Mouse (Mus musculus) ovary, adult 18-20 months (tissue): ENCODE measurements around the gene Ehf.

Experiments
- DNase-seq: peaks from one replicate; pipeline ENCODE4 v3.0.0; 2022; ENCODE audit warnings: low spot score, mixed read lengths

Ehf gene

DNA sequence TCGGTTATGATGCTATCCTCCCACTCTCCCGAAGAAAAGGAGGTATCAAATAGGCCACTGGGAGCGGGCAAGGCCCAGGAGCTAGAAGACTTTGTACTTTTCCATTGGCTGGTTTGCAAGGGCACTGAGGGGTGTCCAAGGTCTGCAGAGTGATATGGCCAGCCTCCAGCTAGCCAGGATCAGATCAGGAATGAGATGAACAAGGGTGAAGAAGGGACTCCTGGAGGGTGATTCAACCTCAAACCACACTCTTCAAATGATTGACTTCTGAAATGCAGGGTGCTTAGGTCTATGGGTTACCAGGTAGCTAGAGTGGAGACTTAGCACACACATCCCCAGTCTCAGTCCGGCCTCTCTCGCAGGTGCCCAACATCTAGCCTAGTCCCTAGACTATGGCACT is 9.3 kb downstream of the Ehf start:
- peak; percentile 80 for DNase-seq

DNA sequence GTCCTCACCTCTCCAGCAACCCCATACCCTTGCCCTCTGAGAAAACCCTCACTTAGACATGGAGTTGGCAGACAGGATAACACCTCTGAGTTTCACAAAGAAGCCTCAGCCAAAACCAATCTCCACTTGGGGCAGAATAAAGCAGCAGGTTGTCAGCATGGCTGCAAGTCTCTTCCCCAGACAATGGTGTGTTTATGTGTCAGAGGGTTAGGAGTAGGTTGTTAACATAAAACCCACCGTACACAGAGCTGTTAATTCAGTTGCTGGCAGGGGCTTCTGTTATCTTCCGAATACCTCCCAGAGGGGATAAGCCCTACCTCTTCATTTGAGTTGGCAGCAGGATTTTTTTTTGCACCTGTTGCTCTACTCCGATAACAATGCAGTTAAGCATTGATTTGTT is 9.9 kb downstream of the Ehf start:
- DNase-seq = no peak

DNA sequence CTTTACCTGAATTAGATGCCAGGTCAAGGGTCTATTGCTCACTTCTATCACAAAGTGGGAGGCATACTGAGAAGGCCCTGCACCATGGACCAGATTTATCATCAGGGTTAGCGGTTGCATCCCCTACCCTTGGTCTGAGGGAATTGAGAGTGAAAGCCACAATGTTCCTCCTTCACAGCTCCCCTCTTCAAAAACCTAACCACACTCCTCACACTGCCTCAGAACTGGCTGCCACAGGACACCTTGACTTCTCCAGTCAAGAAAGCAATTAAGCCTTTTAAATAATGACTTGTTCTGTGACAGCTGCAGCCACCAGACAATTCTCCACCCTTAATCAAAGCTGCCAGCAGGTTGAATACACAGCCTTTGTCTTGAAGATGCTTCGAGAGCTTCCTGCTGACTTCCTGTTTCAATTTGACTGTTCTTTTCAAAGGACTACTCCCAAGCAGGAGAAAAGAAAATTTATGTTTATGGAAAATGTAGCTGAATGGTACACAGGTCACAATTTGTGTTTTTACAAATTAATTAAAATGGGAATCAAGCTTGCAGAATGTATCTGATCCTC is 12.3 kb downstream of the Ehf start:
- DNase-seq = no peak

DNA sequence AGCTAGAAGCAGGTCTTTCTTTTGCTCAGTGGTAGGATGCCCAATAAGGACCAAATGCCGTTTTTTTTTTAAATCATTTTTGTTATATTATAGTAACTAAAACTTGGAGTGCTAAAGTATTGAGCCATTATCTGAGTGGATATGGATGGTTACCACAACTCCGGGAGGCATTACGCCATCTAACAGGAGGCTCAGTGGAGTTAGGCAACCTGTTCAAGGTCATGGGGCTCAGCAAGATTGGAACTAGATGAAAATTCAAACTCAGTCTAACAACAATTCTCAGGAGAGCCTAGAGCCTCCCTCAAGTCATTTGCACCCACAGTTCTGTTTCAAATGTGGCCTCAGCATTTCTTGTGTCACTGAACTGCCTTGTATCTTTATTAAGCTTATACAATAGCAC is 12.9 kb downstream of the Ehf start:
- no peak for DNase-seq

DNA sequence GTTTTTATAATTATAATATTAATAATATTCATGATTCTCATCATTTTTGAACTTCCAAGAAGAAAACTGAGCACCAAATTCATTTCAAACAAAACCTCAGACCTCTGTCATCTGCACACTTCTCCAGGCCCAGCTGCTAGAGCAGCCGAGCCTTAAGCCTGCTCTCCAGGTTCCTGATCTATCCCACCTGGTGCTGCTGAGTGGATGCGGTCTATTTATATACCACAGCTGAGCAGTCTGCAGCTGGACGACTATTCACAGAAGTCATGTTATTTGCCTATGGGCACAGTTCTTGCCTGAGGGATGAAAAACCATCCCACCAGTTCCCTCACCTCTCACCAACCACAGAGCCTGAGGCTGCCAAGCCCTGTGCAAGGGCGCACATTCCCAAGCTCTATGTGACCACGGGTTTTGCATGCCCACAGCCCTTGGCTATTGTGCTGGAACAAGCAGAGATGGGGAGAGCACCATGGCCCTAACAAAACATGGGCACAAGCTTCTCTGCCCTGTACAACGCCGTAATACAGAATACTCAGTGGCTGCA is 13.6 kb downstream of the Ehf start:
- no peak for DNase-seq

DNA sequence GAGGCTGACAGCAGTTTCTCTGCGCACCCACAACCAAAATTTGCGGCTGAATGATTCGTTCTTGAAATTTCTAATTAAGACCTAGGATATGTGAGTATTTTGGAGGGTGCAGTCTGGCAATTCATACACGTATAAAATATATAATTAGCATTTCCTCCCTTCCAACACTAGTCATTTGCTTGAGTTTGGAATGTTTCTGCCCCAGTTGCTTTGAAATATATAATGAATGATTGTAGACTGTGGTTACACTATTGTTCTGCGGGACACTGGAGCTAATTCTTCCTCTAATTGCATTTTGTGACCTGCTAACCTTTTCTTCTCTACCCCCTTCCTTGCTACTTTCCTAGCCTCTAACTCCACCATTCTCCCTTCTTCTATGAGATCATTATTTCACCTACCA is 15.4 kb downstream of the Ehf start:
- DNase-seq = no peak

DNA sequence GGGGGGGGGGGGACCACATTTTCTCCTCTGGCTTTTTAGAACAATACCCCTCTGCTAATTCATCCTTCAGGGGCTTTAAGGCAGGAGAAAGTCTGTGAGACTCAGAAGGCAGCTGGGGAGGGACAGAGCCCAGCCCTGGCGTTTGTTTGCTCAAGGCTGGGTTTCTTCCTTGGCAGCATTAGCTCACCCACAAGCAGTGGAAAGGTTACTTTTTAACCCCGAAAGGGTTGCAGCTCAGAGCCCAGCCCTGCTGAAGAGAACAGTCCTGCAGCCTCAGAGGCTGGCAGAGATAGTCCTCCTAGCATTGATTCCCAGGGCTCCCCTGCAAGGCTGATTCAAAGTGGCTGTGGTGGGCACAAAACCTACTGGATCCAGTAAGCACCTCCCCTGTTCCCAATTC is 17.5 kb downstream of the Ehf start:
- no peak for DNase-seq

DNA sequence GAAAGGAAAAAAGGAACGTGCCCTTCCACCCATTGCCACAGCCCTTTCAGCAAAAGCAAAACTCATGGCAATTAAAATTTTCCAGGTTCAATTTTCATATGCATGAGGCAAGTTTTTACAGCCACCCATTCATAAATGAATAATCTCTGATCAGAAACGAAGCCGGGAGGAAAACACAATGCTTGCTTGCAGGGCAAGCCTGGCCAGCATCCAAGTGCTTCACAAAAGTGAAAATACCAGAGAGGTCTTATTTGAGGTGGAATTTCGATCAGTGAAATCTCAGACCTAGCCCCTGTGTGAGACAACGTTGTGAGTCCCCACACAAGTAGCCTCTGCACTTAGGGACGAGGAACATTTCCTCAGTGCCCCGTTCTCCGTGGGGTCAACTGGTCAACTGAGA is 19.3 kb downstream of the Ehf start:
- DNase-seq = no peak

DNA sequence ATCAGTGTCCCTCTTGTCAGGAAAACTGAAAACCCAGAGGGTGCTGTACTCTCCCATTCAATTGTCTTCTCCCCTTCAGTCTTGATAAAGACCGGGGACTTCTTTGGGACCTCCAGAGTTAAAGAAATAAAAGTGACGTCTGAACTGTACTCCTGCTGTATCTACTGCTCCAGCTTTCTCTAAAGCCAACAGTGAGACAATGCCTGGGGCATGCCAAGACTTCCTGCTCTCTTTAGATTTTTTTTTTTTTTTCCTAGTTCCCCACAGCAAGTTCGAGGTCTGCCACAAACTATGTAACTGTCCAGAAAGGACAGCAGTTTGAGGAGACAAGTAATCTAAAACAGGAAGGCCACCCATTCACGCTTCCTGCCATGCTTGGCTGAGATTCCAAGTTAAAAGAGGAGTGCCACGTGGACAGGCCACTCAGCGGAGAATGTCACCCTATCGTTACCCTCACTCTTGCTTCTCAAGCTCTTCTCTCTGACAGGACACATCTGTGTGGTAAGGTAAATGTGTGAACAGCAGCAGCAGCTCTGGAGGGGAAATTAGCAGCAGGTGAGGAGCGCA is 20.8 kb downstream of the Ehf start:
- no peak for DNase-seq

DNA sequence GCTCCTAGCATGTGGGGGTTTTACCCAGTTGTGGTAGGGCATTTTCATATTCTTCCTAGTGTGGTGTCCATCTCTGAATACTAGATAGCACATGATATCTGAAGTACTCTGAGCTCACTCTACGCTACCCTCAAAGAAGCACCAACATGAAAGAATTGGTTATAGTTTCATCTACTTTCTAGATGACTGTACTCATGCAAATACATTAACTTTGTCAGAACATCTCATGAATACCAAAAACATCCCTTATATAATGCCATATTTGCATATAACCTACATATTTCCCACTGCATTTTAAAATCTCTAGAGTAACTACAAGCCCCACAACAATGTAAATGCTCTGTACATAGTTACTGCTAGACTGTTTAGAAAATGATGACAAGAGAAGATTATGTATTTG is 23.2 kb downstream of the Ehf start:
- no peak for DNase-seq

DNA sequence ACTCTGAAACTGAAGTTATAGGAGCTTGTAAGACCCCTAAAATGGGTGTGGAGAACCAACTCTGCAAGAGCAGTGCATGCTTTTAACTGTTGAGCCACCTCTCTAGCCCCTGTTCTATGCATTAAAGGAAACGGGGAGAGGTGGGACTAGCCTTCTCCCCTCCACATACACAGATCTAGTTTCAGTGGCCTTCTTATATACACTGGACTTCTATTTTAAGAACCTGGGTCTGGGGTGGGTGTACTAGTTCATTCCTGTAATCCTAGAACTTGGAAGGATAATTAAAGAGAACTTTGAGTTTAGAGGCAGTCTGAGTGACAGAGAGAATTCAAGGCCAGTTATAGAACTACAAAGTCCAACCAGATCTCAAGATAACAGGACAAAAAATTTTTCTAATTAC is 24.6 kb downstream of the Ehf start:
- no peak for DNase-seq

DNA sequence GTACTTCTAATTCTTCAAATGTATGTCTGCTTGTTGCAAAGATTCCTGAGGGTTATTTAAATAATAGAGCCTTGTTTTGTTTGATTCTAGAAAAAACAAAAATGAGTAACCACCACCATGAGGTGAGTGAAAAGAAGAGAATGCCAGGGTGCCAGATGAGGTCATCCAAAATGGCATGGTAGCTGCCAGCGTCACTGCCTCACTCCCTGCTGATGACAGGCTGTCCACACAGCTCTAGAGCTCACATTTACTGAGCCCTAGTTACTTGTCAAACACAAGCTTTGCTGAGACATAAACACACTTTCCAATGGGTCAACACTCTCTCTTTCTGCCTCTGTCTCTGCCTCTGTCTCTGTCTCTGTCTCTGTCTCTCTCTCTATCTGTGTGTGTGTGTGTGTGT is 25.3 kb downstream of the Ehf start:
- no peak for DNase-seq

DNA sequence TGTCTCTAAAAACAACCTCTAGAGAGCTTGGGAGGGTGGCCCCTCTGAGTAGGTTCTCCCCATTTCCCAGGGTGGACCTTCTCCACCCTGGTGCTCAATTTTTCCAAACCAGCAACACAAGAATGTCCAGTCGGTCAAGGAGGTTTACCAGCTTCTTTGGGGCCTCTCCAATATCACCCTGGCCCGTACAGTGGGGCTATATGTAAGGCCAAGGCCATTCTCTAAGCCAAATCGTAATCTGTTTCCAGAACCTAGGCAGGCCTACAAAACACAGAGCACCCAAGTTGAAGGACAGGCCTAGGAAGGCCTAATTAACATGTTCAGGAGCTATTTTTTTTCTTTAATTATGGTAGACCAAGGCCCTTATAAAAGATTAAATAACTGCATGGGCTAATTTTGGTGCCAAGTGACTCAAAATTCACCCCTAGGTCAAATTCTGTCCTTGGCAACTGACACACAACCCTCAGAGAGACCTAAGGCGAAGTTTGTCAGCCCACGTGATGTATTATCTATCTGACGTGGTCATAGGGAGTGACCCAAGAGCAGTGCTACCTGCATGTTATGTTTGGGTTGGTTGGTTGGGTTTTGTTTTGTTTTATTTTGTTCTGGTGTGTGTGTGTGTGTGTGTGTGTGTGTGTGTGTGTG is 27.6 kb downstream of the Ehf start:
- DNase-seq = no peak

DNA sequence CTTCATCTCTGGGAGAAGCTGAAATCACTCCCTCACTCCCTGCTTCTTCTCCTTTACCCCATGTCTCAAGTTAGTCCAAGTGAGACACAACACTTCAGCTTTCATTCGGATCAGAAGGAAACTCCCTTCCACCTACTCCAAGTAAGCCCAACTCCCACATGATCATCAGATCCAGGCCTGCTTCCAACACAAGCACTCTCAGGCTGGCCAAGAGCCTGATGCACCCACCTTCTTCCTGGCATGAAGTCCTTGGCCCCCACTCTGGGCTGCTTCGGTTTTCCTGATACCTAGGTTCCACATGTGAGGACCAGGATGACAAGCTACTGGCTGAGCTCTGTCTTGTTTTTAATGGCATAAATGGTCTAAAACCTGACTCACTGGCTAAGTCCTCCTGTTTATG is 28.3 kb downstream of the Ehf start:
- DNase-seq = peak; percentile 42

DNA sequence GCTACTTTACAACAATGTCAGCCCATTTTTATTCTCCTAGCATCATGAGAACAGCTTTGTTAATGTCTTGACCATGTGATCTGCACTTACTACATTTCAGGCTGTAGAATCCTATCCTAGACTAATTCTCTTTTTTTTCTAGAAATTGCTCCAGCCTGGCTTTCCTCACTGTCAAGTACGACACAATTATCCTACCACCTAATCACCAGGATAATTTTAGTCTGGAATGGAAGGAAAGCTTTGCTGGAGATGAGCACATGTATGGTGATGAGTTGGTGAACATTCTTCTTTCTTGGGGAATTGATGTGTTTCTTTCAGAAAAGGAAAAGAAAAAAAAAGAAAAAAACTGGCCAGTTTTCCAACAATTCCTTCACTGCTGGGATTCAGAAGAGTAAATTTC is 28.8 kb downstream of the Ehf start:
- DNase-seq = no peak

DNA sequence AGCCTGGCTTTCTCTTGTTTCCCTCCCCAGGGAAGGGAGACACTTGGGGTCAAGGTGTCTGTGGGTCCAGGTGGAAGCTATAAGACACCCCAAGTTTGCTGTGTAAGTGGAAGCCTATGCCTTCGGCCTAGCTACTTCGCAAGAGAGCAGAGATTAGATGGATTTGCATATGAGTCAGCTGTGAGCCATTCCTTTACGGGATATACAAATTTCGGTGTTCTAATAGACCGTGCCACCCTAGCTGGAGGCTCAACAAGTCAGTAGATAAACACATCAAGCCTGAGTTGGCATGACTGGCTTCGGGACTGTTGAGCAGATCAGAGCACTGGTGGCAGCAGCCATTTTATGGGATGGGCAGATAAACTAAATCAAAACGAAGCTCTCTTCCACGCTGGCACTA is 31.6 kb downstream of the Ehf start:
- DNase-seq = no peak

DNA sequence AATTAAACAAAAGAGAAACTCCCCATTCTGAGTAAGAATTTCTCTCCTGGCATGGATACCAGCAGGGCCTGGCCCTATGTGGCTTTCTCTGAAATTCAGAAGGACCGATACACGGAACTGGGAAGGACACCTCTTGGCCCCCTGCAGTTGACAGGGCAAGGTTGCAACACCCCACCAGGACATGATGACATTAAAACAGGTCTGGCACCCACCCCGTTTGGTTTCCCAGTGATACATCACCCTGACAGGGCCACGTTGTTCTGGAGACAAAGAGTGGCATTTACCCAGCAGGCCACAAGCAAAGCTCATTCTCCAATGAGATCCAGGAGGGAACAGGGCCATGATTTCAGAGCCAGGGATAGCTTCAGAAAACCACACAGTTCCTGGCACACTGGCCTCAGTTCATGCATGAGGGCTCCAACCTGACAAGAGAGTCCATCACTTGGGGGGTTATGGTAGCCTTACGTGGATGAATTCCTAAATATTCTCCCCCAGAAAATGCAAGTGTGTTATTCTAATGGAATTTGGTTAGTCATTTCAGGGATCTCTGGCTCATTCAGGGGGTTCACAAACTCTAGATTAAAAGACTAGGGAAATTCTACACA is 32.4 kb downstream of the Ehf start:
- no peak for DNase-seq

DNA sequence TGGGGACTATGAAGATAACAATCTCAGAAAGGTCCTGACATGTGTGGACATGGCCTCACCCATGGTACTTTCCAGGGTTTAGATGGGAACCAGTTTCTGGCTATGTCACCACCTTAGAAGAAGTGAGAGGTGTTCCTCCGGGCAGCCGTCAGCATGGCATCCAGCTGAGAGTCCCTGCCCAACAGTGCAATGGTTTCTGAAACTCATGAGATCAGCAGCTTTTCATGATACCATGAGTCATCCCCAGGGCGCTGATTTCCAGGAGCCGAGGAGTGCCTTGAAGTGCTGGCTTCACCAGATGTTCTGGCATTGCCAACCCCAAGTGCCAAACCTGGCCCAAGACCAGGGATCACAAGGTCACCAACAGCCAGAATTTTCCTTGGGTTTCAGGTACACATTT is 64.0 kb downstream of the Ehf start:
- DNase-seq = peak; percentile 11

DNA sequence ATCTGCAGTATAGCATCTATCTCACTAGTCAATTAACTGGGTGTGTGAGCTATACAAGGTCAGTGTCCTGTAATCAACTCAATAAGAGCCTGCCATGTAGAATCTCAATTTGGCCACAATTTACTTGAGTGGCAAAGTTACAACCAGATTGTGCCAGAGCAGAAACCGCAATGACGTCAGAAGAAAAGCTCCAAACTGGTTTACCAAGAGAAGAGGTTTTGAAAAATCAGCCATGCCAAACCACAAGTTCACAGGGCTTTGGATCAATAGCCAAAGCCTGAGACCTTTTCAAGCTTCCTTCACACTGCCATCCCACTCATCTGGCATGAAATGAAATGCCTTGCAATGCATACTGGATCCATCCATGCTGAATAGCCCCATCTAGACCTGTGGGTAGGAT is 76.3 kb downstream of the Ehf start:
- no peak for DNase-seq

DNA sequence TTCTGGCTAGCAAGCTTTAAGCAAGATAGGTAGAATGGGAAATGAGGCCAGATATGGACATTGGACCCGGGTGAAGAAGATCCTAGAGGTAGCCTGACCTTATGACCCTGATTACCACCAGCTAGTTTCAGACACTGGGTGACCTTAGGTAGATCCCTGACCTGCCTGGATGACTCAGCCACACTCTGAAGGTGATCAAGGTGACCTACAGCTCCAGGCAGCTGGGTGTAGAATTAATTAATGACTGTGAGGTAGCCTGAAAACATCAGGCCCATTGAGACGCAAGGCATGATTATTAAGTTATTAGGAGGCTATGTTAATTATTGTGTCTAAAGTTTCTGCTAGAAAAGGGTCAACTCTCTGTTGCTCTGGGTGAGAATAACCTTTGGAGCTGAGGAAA is 82.2 kb downstream of the Ehf start:
- no peak for DNase-seq

DNA sequence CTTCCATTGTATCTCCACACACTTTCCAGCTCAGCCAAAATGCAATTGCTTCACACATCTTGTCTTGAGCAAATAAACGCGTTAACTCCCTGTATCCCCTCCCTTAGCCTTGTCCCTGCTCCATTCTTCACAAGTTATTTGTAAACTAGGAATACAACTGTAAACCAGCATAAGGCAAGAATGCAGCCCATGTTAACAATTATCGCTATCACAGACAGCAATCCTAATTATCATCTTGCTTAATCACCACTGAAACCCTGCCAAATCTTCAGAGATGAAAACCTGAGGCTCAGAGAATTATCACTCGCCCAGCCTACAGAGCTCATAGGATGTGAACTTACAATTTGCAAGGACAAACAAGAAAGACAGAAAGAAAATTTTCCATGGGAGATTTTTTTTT is 84.8 kb downstream of the Ehf start:
- DNase-seq = no peak

DNA sequence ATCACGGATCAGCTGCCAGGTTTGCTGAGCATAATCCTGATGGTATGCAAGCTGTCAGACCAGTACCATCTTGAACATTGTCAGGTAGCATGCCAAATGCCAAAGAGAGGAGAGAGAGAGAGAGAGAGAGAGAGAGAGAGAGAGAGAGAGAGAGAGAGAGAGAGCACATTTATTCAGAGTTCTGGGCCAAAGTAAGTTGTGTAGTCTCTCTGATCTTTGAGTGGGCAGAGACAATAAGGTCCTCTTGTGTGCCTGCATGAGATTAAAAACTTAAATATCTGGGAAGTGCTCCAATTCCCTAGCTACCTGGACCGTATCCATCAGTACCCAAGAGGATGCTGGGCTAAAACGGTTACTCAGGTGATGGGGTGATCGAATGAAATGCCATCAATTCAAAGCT is 87.3 kb downstream of the Ehf start:
- no peak for DNase-seq

DNA sequence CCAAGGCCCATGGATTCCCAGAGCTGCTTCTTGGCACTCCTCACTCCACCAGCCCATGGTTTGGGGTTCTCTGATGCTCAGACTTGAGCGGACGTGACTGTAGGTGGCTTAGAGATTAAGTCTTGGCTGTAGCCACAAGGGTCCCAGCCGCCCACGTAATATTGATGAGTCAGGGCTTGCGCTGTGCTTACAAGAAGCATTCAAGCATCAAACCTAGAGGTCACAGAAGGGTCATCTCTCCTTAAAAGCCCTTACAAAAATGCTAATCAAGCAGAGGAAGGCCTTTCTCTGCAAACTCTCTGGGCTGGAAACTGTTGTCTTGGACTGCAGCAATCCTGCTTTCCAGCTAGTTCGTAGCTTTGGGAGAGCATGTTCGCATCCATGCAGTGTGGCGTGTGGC is 88.2 kb downstream of the Ehf start:
- no peak for DNase-seq

DNA sequence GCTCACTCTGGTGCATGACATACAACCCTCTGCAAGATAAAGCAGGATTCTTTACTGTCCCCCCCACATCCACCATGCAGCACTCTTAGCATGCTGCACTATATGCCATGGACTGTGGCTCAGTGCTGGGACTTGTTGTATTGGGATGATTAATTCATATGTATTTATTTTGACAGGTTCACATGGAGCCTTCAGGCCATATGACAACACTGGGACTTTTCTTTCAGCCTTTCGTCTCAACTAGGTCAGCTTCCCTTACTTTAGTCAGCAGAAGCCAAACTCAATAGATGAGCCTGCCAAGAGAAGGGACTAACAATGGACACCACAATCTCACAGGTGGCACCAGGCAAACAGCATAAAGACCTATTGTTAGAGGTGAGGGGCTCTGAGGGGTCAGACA is 89.5 kb downstream of the Ehf start:
- DNase-seq = no peak
